Mouse (Mus musculus) limb, embryonic 11.5 days (tissue): ENCODE results near the gene Rftn1. TPM values are rescaled to one million over a fixed set of nuclear protein-coding genes. Genes with fewer than 3 reads are reported as not detected.
"Not testable (repeated sequence)": the region's sequence is repeated elsewhere in the genome, so short reads cannot be mapped to it uniquely, and the experiment has no call there.

ENCODE experiments used
- ATAC-seq: fragments of 200-750 bp; cut with Nextera tagmentation; 2 replicates; pipeline ENCODE4 v1.8.0; 2017; ENCODE audit warnings: low read depth; ENCODE audit not compliant: insufficient number of reproducible peaks, low FRiP score, low TSS enrichment
- DNase-seq: peaks from one replicate; pipeline ENCODE4 v3.0.0-alpha.2; 2015; ENCODE audit warnings: low spot score
- H3K27ac ChIP-seq: fragments of 300-500 bp; sonication (generic); replicated peaks from 2 replicates; pipeline ENCODE4 v1.5.1; 2014; ENCODE audit warnings: low read depth, mild to moderate bottlenecking, low read length
- H3K27me3 ChIP-seq: fragments of 300-500 bp; sonication (generic); 2 replicates; pipeline ENCODE4 v1.6.1; 2014; ENCODE audit warnings: mild to moderate bottlenecking, low read length, mixed read lengths; ENCODE audit not compliant: control insufficient read depth, insufficient read depth
- H3K36me3 ChIP-seq: fragments of 300-500 bp; sonication (generic); 2 replicates; pipeline ENCODE4 v1.6.1; 2014; ENCODE audit warnings: mild to moderate bottlenecking, low read length, moderate library complexity, mixed read lengths; ENCODE audit not compliant: control insufficient read depth, insufficient read depth
- H3K4me1 ChIP-seq: fragments of 300-500 bp; sonication (generic); 2 replicates; pipeline ENCODE4 v1.6.1; 2014; ENCODE audit warnings: low read length, mixed read lengths; ENCODE audit not compliant: control insufficient read depth, insufficient read depth
- H3K4me2 ChIP-seq: fragments of 300-500 bp; sonication (generic); 2 replicates; pipeline ENCODE4 v1.6.1; 2014; ENCODE audit warnings: low read depth, mild to moderate bottlenecking, moderate library complexity; ENCODE audit not compliant: severe bottlenecking
- H3K4me3 ChIP-seq: fragments of 300-500 bp; sonication (generic); 2 replicates; pipeline ENCODE4 v1.5.1; 2014; ENCODE audit warnings: low read depth, low read length
- H3K9ac ChIP-seq: fragments of 300-500 bp; sonication (generic); 2 replicates; pipeline ENCODE4 v1.6.1; 2014; ENCODE audit warnings: mild to moderate bottlenecking, low read length
- H3K9me3 ChIP-seq: fragments of 300-500 bp; sonication (generic); 2 replicates; pipeline ENCODE4 v1.6.1; 2016; ENCODE audit warnings: low read length; ENCODE audit not compliant: control insufficient read depth
- WGBS: fragments of 180-500 bp; shearing (Covaris S2); extraction: QIAGEN DNeasy Blood & Tissue Kit; methylation state at CpG from one replicate; pipeline ENCODE4 v1.1.7; 2014; 5-methylcytosine and 5-hydroxymethylcytosine counted together
- polyA plus RNA-seq: library from polyadenylated mRNA; unstranded; fragments of >200 nt; fragmentation: Nextera tagmentation; extraction: Ambion mirVana; gene quantifications from 2 replicates; pipeline ENCODE4 v1.2.1, GENCODE M21; 2014

The Rftn1 gene
- polyA plus RNA-seq, 1 experiment from 2014 or later, result 5.1 TPM

DNA sequence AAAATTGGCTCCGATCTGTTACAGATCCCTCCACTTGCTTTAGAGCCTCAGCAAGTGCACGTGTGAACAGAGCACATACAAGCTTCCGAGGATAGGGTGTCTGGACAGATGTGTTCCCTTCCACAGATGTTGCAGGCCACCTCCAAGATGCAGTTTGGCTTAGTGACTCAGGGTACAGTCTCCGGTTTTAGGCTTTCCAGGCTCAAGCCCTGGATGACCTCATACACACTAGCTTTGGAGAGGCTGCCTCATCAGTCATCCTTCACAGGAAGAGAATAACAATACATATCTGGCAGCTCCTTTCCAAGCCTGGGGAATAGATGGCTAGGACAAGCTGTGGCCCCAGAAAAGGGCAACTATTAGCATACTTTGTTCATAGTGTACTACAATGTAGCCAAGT, 65.8 kb downstream of the Rftn1 start:
- ATAC-seq, result no peak
- 0 out of 2 replicates have a peak, but pooled peaks cover 5% of the 10 kb centered on the region for H3K4me1 ChIP-seq
- no peak overlapping the region for H3K4me2 ChIP-seq
- no peak overlapping the region for H3K9ac ChIP-seq
- 84% methylated on average over 4 of the region's 4 CpGs for WGBS
- H3K9me3 ChIP-seq, result no peaks in the 10 kb centered on the region
- no peaks in the 10 kb centered on the region for H3K27me3 ChIP-seq
- H3K36me3 ChIP-seq, result no peaks in the 10 kb centered on the region
- DNase-seq, result no peak
- no peak overlapping the region for H3K27ac ChIP-seq
- H3K4me3 ChIP-seq, result no peak overlapping the region

DNA sequence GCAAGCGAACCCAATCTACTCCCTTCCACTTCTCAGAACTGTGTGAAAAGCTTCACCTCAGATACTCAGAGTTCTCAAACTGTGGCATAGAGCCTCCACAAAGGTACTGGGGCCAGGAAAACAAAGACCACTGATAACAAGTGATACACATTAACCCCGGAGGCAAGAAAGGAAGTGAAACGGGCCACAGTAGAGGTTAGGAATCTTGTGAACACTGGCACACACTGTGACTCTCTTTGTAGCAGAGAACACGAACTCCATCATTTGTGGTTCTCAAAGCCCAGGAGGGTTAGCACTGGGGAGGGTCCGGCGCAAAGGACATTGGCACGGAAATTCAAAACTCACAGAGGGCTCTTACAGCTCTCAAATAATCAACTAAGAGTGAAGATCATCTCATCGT, 67.9 kb downstream of the Rftn1 start:
- WGBS, result 83% methylated on average over 8 of the region's 8 CpGs
- DNase-seq, result no peak
- H3K9me3 ChIP-seq, result no peaks in the 10 kb centered on the region
- H3K27ac ChIP-seq, result no peak overlapping the region
- H3K9ac ChIP-seq, result no peak overlapping the region
- H3K27me3 ChIP-seq, result no peaks in the 10 kb centered on the region
- no peak overlapping the region for H3K4me2 ChIP-seq
- H3K4me1 ChIP-seq, result 0 out of 2 replicates have a peak, but pooled peaks cover 2% of the 10 kb centered on the region
- ATAC-seq, result no peak
- H3K4me3 ChIP-seq, result no peak overlapping the region
- no peaks in the 10 kb centered on the region for H3K36me3 ChIP-seq

DNA sequence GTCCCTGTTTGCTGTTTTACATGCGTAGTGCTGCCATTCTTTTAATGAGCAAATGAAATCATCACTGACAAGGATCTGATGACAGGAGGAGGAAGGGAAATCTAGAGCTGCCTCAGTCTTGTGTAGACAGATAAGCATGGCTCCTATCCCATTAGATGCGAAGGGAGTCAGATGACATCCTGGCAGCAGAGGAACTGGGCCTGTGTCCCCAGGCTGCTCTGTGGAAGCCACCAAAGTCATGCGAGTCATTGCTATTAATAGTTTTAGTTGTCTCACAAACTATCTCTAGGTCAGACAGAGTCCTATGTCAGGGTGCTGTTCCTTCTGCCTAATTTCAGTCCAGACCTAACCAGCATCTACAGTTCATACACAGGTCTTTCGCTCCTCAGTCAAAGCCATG, 70.4 kb downstream of the Rftn1 start:
- H3K27me3 ChIP-seq, result no peaks in the 10 kb centered on the region
- no peak overlapping the region for H3K9ac ChIP-seq
- whole genome bisulfite sequencing, result 88% methylated on average over 4 of the region's 4 CpGs
- H3K4me3 ChIP-seq, result no peak overlapping the region
- DNase-seq, result no peak
- H3K4me1 ChIP-seq, result no peaks in the 10 kb centered on the region
- no peak overlapping the region for H3K27ac ChIP-seq
- no peak overlapping the region for H3K4me2 ChIP-seq
- H3K36me3 ChIP-seq, result no peaks in the 10 kb centered on the region
- no peaks in the 10 kb centered on the region for H3K9me3 ChIP-seq
- ATAC-seq, result no peak

DNA sequence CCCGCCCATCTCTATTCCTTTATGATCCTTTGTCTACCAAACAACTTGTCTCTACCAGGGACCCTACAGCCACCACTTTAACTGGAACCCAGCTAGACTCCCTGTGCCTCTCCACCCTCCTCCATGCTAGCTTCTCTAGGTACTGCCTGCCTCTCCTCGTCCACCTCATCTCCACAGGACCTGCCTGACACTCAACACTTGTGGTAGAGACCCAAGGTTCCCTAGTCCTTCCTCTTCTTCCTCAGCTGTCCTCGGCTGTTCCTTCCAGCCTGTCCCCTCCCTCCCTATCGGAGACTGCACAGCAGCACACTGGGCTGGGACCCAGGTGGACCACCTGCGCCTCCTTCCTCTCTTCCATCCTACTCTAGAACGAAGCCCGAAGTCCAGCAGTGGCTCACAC, 73.0 kb downstream of the Rftn1 start:
- 94% methylated on average over 7 of the region's 7 CpGs for WGBS
- no peak for ATAC-seq
- Histone ChIP-seq H3K4me3 (no peak overlapping the region), H3K36me3 (no peaks in the 10 kb centered on the region), H3K27me3 (no peaks in the 10 kb centered on the region), H3K9ac (no peak overlapping the region), H3K27ac (no peak overlapping the region), H3K9me3 (no peaks in the 10 kb centered on the region), H3K4me2 (no peak overlapping the region), H3K4me1 (no peaks in the 10 kb centered on the region)
- DNase-seq, result no peak

DNA sequence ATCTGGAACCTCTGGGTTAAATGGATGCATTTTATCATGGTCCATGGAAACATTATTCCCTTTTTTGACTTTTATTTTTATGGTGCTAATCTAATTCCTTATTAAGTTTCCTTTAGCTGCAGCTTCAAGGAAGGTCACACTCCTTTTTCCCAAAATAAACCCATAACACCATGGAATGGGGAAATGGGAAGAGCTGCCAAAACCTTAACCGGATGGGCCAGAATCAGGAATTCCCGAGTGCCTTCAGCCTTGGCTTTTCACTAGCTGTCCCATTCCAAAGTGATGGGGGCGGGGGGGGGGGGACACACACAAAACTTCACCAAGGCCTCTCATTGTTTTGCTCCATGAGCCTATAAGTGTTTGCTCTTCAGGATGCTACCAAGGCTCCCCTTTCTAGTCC, 73.5 kb downstream of the Rftn1 start:
- no peak overlapping the region for H3K27ac ChIP-seq
- H3K4me1 ChIP-seq, result no peaks in the 10 kb centered on the region
- H3K27me3 ChIP-seq, result no peaks in the 10 kb centered on the region
- H3K4me3 ChIP-seq, result no peak overlapping the region
- no peaks in the 10 kb centered on the region for H3K9me3 ChIP-seq
- no peak for ATAC-seq
- DNase-seq, result no peak
- no peak overlapping the region for H3K9ac ChIP-seq
- no peak overlapping the region for H3K4me2 ChIP-seq
- no peaks in the 10 kb centered on the region for H3K36me3 ChIP-seq
- 84% methylated on average over 3 of the region's 3 CpGs for WGBS

DNA sequence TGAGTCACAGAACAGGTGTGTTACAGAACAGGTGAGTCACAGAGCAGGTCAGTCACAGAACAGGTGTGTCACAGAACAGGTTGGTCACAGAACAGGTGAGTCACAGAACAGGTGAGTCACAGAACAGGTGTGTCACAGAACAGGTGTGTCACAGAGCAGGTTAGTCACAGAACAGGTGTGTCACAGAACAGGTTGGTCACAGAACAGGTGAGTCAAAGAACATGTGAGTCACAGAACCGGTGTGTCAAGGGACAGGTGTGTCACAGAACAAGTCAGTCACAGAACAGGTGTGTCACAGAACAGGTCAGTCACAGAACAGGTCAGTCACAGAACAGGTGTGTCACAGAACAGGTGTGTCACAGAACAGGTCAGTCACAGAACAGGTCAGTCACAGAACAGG, 74.1 kb downstream of the Rftn1 start:
- WGBS, result 87% methylated on average over 1 of the region's 1 CpGs
- not testable (repeated sequence) for H3K4me2 ChIP-seq, H3K9me3 ChIP-seq, H3K4me3 ChIP-seq, DNase-seq, ATAC-seq, H3K27ac ChIP-seq, H3K36me3 ChIP-seq, H3K9ac ChIP-seq, H3K27me3 ChIP-seq, H3K4me1 ChIP-seq

DNA sequence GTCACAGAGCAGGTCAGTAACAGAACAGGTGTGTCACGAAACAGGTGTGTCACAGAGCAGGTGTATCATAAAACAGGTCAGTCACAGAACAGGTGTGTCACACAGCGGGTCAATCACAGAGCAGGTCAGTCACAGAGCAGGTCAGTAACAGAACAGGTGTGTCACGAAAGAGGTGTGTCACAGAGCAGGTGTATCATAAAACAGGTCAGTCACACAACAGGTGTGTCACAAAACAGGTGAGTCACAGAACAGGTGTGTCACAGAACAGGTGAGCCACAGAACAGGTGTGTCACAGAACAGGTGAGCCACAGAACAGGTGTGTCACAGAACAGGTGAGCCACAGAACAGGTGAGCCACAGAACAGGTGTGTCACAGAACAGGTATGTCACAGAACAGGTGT, 74.8 kb downstream of the Rftn1 start:
- not testable (repeated sequence) for DNase-seq, H3K4me1 ChIP-seq, H3K4me2 ChIP-seq, H3K36me3 ChIP-seq, H3K9ac ChIP-seq, H3K9me3 ChIP-seq, H3K27ac ChIP-seq, ATAC-seq, H3K27me3 ChIP-seq, H3K4me3 ChIP-seq
- WGBS, result 93% methylated on average over 3 of the region's 3 CpGs

DNA sequence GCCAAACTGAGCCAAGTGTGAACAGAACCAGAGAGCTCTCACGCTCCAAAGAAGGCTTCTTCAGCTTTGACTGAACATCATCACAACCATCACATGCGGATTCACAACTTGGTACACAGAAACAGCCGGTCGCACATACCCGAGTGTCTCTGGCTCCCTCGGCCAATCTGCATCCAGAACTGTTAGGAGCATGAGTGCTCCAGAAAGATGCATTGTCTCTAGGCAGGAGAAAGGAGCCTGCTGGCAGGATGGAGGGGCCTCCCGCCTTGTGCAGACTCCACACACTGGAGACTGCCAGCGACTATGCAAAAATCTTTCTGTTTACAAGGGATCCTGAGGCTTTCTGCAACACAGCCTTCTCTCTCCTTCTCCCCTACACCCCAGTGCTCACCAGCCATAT, 75.8 kb downstream of the Rftn1 start:
- no peak for DNase-seq
- Histone ChIP-seq H3K4me1 (no peaks in the 10 kb centered on the region), H3K36me3 (no peaks in the 10 kb centered on the region), H3K9ac (no peak overlapping the region), H3K27me3 (no peaks in the 10 kb centered on the region), H3K4me3 (no peak overlapping the region), H3K9me3 (no peaks in the 10 kb centered on the region), H3K27ac (no peak overlapping the region), H3K4me2 (no peak overlapping the region)
- no peak for ATAC-seq
- WGBS, result 89% methylated on average over 8 of the region's 8 CpGs

DNA sequence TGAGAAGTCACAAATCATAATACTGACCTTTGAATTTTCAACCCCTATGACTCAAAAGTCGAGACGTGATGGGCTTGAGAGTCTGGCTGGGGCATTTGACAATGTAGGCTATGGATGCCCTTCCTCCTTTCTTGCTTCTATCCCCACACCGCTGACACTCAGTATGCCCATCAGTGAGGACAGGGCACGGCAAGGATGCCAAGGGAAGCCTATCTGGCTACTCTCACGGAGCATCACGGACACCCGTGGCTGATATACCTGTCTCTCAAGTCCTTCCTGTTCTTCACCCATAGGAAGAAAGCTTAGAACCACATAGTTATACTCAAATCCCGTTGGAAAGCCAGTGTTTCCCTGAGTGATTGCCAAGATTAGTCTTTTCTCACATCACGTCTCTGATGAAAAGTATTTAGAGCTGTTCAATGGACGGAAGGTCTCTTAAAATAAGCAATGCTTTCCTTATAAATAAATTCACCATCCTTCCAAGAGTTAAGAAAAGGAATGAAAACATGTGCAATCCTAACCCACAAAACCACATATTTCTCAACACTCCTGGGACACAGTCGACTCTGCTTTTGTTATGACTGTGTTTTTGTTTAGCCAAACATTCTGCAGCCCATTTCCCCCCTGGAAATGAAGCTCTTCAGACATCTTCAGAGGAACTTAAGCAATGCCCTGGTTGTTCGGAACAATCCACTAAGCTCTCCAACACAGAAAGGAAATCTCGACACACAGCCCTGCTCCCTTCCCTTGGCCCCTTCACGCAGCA, 79.6 kb downstream of the Rftn1 start:
- DNase-seq, result no peak
- no peaks in the 10 kb centered on the region for H3K9me3 ChIP-seq
- no peak overlapping the region for H3K4me2 ChIP-seq
- no peak overlapping the region for H3K27ac ChIP-seq
- ATAC-seq, result no peak
- H3K4me1 ChIP-seq, result no peaks in the 10 kb centered on the region
- no peaks in the 10 kb centered on the region for H3K27me3 ChIP-seq
- H3K4me3 ChIP-seq, result no peak overlapping the region
- H3K9ac ChIP-seq, result no peak overlapping the region
- H3K36me3 ChIP-seq, result no peaks in the 10 kb centered on the region
- 83% methylated on average over 14 of the region's 14 CpGs for WGBS
